Mouse (Mus musculus) hematopoietic stem cell, adult 5-6 weeks (primary cell): ENCODE measurements around the gene Ap3b1. TPM values are rescaled to one million over a fixed set of nuclear protein-coding genes. Genes with fewer than 3 reads are reported as not detected.

ENCODE experiments used
- ATAC-seq, 2 experiments: fragments of 125-278 bp in 1 of 2; replicated peaks in 1 of 2; 2 replicates each; pipeline ENCODE4 v1.8.0; 2016 to 2017; ENCODE audit warnings: inconsistent platforms in 2 of 2, mild to moderate bottlenecking in 2 of 2, moderate number of reproducible peaks in 2 of 2, low read depth in 1 of 2, moderate TSS enrichment in 1 of 2; ENCODE audit not compliant: low FRiP score in 2 of 2, poor library complexity in 2 of 2, severe bottlenecking in 2 of 2, insufficient read depth in 1 of 2, low TSS enrichment in 1 of 2
- total RNA-seq: library from RNA; stranded (forward); fragments of 172-1452, 232-1000 nt; gene quantifications from 2 replicates; pipeline ENCODE4 v1.2.3, GENCODE M21; 2017

Gene Ap3b1
- total RNA-seq, 1 experiment from 2014 or later = 107 TPM

GRCm38 (mm10) chr13:94506411-94506810 lies 147.7 kb downstream of the Ap3b1 start:
- ATAC-seq = no peak

GRCm38 (mm10) chr13:94508344-94508743 lies 149.6 kb downstream of the Ap3b1 start:
- no peak for ATAC-seq

GRCm38 (mm10) chr13:94513157-94513767 lies 154.5 kb downstream of the Ap3b1 start:
- no peak; a peak in 1 of 4 replicates for ATAC-seq

GRCm38 (mm10) chr13:94513898-94514297 lies 155.1 kb downstream of the Ap3b1 start:
- ATAC-seq = no peak

GRCm38 (mm10) chr13:94514992-94515391 lies 156.2 kb downstream of the Ap3b1 start:
- no peak for ATAC-seq

GRCm38 (mm10) chr13:94516532-94516931 lies 157.8 kb downstream of the Ap3b1 start:
- no peak for ATAC-seq

- no peak for ATAC-seq
These were observed 159.4 kb downstream of the Ap3b1 start for GRCm38 (mm10) chr13:94518176-94518575.

- ATAC-seq = no peak
These were observed 160.5 kb downstream of the Ap3b1 start for GRCm38 (mm10) chr13:94519276-94519675.

- no peak; a peak in 1 of 4 replicates for ATAC-seq
These were observed 164.5 kb downstream of the Ap3b1 start for GRCm38 (mm10) chr13:94523213-94523612.

- ATAC-seq = peak in 1 of 2 experiments; percentile 25; a peak in 1 of 4 replicates
These were observed 166.0 kb downstream of the Ap3b1 start for GRCm38 (mm10) chr13:94524669-94525238.

- ATAC-seq = no peak
These were observed 170.4 kb downstream of the Ap3b1 start for GRCm38 (mm10) chr13:94529138-94529537.

- no peak for ATAC-seq
These were observed 174.8 kb downstream of the Ap3b1 start for GRCm38 (mm10) chr13:94533516-94533915.

GRCm38 (mm10) chr13:94537336-94537735 lies 178.6 kb downstream of the Ap3b1 start:
- ATAC-seq = no peak

- ATAC-seq = no peak
These were observed 181.3 kb downstream of the Ap3b1 start for GRCm38 (mm10) chr13:94539851-94540646.

GRCm38 (mm10) chr13:94542061-94542460 lies 183.3 kb downstream of the Ap3b1 start:
- no peak for ATAC-seq

- no peak for ATAC-seq
These were observed 185.5 kb downstream of the Ap3b1 start for GRCm38 (mm10) chr13:94544211-94544610.

- ATAC-seq = no peak
These were observed 187.0 kb downstream of the Ap3b1 start for GRCm38 (mm10) chr13:94545739-94546138.

- no peak for ATAC-seq
These were observed 187.5 kb downstream of the Ap3b1 start for GRCm38 (mm10) chr13:94546246-94546645.
